Mouse (Mus musculus): ENCODE results near the gene Tarbp1.

DNA sequence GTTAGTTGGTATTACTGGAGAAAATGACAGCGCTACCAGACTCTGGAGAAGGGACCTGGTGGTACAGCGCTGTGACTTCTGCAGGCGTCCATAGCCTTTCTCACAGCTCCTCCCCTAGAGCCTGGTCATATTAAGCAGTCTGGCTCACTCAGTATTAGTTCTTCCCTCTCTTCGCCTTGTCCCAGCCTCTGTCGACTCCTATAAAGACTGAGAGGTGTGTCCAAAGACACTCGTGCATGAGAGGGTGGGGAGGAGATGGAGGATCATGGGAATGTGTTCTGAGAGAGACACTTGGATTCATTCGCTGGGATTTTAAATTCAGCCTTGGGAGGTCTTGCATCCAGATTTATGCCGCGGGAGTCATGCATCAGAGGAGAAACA lies 52.0 kb downstream of the Tarbp1 start:
- no peak for TF ChIP-seq CTCF (IDR thresholded peaks at IDR 0.05; ENCODE audit: control insufficient read depth, insufficient read depth, insufficient replicate concordance, low read depth, low read length)
- no peak for TF ChIP-seq POLR2A (IDR thresholded peaks at IDR 0.05; ENCODE audit: control insufficient read depth, low read depth, low read length)
